Mouse (Mus musculus) lung, embryonic 15.5 days (tissue): ENCODE results near the gene Sema3c. TPM values are rescaled to one million over a fixed set of nuclear protein-coding genes. Genes with fewer than 3 reads are reported as not detected.
A peak's percentile ranks its signal among the peaks of the same experiment; 100 is the strongest.
"Not testable (repeated sequence)": the region's sequence is repeated elsewhere in the genome, so short reads cannot be mapped to it uniquely, and the experiment has no call there.

Source experiments
- ATAC-seq: fragments of 200-750 bp; cut with Nextera tagmentation; 2 replicates; pipeline ENCODE4 v1.8.0; 2017; ENCODE audit warnings: moderate number of reproducible peaks, borderline replicate concordance; ENCODE audit not compliant: low FRiP score, low TSS enrichment; ENCODE audit errors: extremely low read depth
- H3K27ac ChIP-seq: fragments of 300-500 bp; sonication (generic); 2 replicates; pipeline ENCODE4 v1.5.1; 2015; ENCODE audit warnings: moderate library complexity, mild to moderate bottlenecking, inconsistent platforms
- H3K27me3 ChIP-seq: fragments of 300-500 bp; sonication (generic); 2 replicates; pipeline ENCODE4 v1.6.1; 2015; ENCODE audit warnings: inconsistent platforms
- H3K36me3 ChIP-seq: fragments of 300-500 bp; sonication (generic); 2 replicates; pipeline ENCODE4 v1.6.1; 2015; ENCODE audit warnings: inconsistent platforms
- H3K4me1 ChIP-seq: fragments of 300-500 bp; sonication (generic); 2 replicates; pipeline ENCODE4 v1.6.1; 2015; ENCODE audit warnings: inconsistent platforms
- H3K4me2 ChIP-seq: fragments of 300-500 bp; sonication (generic); 2 replicates; pipeline ENCODE4 v1.6.1; 2015; ENCODE audit warnings: inconsistent platforms, mild to moderate bottlenecking, moderate library complexity
- H3K4me3 ChIP-seq: fragments of 300-500 bp; sonication (generic); 2 replicates; pipeline ENCODE4 v1.5.1; 2015; ENCODE audit warnings: mild to moderate bottlenecking, inconsistent platforms
- H3K9ac ChIP-seq: fragments of 300-500 bp; sonication (generic); 2 replicates; pipeline ENCODE4 v1.6.1; 2015; ENCODE audit warnings: inconsistent platforms
- H3K9me3 ChIP-seq: fragments of 300-500 bp; sonication (generic); 2 replicates; pipeline ENCODE4 v1.6.1; 2016; ENCODE audit warnings: inconsistent platforms
- WGBS: fragments of 180-500 bp; shearing (Covaris S2); methylation state at CpG from one replicate; pipeline ENCODE4 v1.1.7; 2015; 5-methylcytosine and 5-hydroxymethylcytosine counted together
- polyA plus RNA-seq: library from polyadenylated mRNA; unstranded; fragments of >200 nt; fragmentation: Nextera tagmentation; extraction: Ambion mirVana; gene quantifications from 2 replicates; pipeline ENCODE4 v1.2.1, GENCODE M21; 2015

Gene Sema3c
- polyA plus RNA-seq, result 30.6 and 34.0 TPM in 2 replicates

DNA sequence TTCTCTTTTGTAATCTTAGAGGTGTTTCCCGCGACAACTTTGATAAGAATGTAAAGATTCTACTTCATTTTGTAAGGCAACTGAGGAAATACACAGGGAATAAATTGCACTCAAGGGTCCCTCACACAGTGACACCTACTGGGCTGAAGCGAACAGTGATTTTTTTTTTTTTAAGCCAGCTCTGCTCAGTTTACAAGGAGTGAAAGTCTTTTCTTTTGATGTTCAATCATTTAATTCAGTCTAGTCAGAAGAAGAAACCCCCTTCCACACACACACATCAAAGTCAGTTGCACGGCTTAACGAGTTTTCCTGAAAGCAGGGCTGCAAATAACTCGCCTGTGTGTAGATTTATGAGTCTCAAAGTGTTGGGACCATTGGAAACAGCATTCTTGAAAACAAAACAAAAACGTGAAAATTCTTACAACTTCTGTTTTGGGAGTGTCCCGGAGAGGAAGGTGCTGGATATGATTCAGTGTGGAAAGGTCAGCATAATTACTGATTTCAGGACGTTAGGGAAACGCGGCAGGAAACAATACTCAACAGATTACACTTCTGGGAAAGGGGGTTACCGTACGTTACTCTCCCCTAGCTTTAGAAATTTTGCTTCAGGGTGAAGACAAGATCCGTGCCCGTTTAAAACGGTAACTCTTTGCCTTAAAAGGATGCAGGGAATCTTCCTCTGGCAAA lies at the start of gene Sema3c:
Gene Sema3c, plus strand, starts transcription at position 588 of the 687 bp plus-strand sequence.
- Histone ChIP-seq H3K4me2 (peak within 1 kb of the TSS; percentile 78), H3K9ac (peak within 1 kb of the TSS; percentile 55), H3K4me3 (peak within 1 kb of the TSS; percentile 58), H3K4me1 (peaks cover 3% of the 10 kb centered on the region; the same call in 1 of the 2 replicates), H3K27me3 (0 out of 2 replicates have a peak, but pooled peaks cover 4% of the 10 kb centered on the region), H3K36me3 (no peaks in the 10 kb centered on the region), H3K9me3 (no peaks in the 10 kb centered on the region), H3K27ac (peak within 1 kb of the TSS; percentile 78)
- under 1% methylated on average over 16 of the region's 16 CpGs for WGBS
- ATAC-seq, result no peak

DNA sequence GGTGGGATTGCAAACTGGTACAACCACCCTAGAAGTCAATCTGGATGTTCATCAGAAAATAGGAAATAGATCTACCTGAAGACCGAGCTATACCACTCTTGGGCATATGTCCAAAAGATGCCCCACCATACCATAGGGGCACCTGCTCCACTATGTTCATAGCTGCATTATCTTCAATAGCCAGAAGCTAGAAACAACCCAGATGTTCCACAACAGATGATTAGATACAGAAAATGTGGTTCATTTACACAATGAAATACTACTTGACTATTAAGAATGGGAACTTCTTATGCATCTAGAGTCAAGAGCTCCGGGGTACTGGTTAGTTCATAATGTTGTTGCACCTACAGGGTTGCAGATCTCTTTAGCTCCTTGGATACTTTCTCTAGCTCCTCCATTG lies 42.9 kb upstream of the Sema3c start:
- H3K4me2 ChIP-seq, H3K27me3 ChIP-seq, H3K36me3 ChIP-seq, H3K9me3 ChIP-seq, H3K4me3 ChIP-seq, ATAC-seq, H3K9ac ChIP-seq, H3K4me1 ChIP-seq, H3K27ac ChIP-seq: not testable (repeated sequence)
- 92% methylated on average over 2 of the region's 2 CpGs for whole genome bisulfite sequencing

DNA sequence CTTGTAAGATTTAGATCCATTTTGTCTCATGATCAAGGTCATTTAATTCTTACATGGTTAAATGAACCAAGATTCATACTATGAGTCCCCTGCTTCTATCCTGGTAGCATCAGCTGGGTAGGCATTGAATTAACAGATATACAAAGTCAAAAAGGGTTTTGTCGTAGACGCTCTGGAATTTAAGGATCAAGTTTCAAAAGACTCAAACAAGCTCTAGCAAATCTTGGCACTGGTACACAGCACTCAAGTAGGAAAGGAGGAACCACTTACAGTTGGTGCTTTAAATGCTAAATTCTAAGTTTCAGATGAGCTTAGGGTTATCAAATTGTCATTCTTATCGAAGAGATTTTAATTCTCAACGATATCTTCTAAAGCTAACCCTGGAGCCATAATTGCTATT lies 30.9 kb upstream of the Sema3c start:
- 34% methylated on average over 4 of the region's 4 CpGs for WGBS
- no peak for ATAC-seq

DNA sequence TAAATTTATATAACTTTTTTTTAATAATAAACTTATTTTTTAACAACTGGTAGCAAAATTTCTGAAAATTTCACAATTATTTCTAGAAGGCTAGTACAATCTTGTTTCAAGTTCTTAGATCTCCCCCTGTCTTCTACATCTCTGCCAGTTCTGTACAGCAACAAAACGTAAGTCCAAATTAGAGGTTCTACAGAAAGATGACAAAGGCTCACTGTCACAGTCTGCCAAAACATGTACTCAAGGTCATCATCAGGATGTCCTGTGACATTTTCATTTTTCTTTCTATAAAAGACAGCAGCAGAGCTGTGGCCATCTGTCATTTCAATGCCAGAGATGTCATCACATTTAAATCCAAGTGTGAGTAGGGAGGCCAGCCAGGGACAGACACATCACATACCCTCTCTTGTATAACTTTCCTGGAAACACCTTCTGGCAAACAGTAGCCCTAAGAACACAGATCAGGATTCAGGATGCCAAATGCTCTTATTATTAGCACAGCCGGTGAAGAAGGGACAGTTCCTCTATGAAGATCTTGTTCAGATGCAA lies 29.1 kb upstream of the Sema3c start:
- Histone ChIP-seq H3K4me2 (no peak overlapping the region), H3K9me3 (no peaks in the 10 kb centered on the region), H3K9ac (no peak overlapping the region), H3K27ac (no peak overlapping the region), H3K27me3 (no peaks in the 10 kb centered on the region), H3K36me3 (no peaks in the 10 kb centered on the region), H3K4me1 (no peaks in the 10 kb centered on the region), H3K4me3 (no peak overlapping the region)
- WGBS, result 80% methylated on average over 2 of the region's 2 CpGs
- no peak for ATAC-seq

More for the DNA sequence above, 30.9 kb upstream of the Sema3c start:
- no peaks in the 10 kb centered on the region for H3K36me3 ChIP-seq
- no peak overlapping the region for H3K27ac ChIP-seq
- no peaks in the 10 kb centered on the region for H3K27me3 ChIP-seq
- no peak overlapping the region for H3K4me3 ChIP-seq
- no peak overlapping the region for H3K9ac ChIP-seq
- H3K4me1 ChIP-seq, result no peaks in the 10 kb centered on the region
- no peak overlapping the region for H3K4me2 ChIP-seq
- no peaks in the 10 kb centered on the region for H3K9me3 ChIP-seq

DNA sequence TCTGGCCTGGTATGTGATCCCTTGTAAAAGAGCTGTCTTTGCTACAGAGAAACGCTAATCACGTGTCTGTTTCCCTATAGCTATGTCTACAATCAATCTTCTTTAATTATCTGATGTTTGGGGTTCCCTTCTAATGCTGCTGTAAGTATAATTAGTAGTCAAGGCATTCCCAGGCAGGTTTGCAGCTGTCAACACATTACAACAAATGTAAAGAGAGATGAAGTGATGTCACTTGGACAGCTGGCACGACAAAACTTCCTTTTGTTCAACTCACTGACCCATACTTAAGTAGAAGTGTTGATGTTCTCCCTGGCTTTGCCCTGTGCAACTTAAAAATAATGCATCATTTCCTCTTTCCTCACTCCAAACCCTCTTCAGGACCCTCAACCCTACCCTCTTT lies 22.4 kb upstream of the Sema3c start:
- no peaks in the 10 kb centered on the region for H3K27me3 ChIP-seq
- H3K9me3 ChIP-seq, result no peaks in the 10 kb centered on the region
- no peak overlapping the region for H3K4me2 ChIP-seq
- no peak overlapping the region for H3K9ac ChIP-seq
- 16% methylated on average over 3 of the region's 3 CpGs for WGBS
- H3K4me1 ChIP-seq, result 0 out of 2 replicates have a peak, but pooled peaks cover 6% of the 10 kb centered on the region
- no peak overlapping the region for H3K27ac ChIP-seq
- no peak overlapping the region for H3K4me3 ChIP-seq
- no peaks in the 10 kb centered on the region for H3K36me3 ChIP-seq
- no peak for ATAC-seq

DNA sequence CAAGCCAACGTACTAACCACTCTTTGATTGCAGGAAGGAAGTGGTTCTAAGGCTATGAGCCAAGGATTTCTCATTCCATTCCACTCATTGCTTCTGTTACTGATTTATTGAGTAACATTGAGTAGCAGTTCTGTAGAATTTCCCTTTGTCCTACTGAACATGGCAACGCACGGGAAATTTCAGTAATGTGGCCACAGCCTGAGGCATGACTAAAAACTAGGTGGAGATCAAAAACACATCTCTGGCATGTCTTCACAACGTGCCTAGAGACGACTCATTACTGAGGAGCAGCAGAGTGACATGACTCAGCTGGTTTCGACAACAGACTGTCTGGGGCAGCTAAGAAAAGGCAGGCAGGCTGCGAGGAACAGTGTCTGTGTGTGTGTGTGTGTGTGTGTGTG lies 18.0 kb upstream of the Sema3c start:
- peak; percentile 94 for ATAC-seq
- 13% methylated on average over 7 of the region's 7 CpGs for WGBS
- peak overlapping the region; percentile 9 for H3K27ac ChIP-seq

DNA sequence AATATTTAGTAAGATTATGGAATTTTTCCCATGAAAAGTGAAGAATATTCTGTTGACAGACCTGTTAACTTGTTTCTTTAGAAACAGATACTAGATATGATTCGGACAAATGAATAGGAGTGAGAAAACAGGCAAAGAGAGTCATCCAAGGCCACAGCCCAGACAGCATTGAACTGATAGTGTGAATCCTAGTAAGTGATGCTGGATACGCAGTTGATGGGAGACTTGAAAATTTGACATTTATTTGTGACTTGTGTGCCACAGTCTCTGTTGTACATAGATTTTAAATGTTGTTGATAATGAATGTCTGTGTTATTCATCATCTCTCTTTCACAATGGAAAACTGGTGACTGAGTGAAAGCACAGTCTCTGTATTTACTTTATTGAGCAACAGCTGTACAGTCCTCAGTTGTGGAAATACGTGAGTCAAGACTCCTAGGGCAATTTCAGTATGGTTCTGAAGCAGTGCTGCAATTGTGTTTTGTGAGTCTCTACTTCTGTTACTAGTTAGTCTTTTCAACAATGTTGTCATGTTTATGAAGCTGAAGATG lies 17.3 kb upstream of the Sema3c start:
- no peak overlapping the region for H3K9ac ChIP-seq
- no peaks in the 10 kb centered on the region for H3K27me3 ChIP-seq
- no peak overlapping the region for H3K4me2 ChIP-seq
- H3K27ac ChIP-seq, result 0 out of 2 replicates have a peak overlapping the region, but pooled peaks have one; percentile 9
- H3K4me3 ChIP-seq, result no peak overlapping the region
- no peaks in the 10 kb centered on the region for H3K36me3 ChIP-seq
- WGBS, result 50% methylated on average over 3 of the region's 3 CpGs
- no peaks in the 10 kb centered on the region for H3K9me3 ChIP-seq
- ATAC-seq, result peak; percentile 66; the same call in 1 of the 2 replicates
- H3K4me1 ChIP-seq, result 0 out of 2 replicates have a peak, but pooled peaks cover 6% of the 10 kb centered on the region

More for the DNA sequence above, 18.0 kb upstream of the Sema3c start:
- Histone ChIP-seq H3K4me2 (no peak overlapping the region), H3K9me3 (no peaks in the 10 kb centered on the region), H3K27me3 (no peaks in the 10 kb centered on the region), H3K4me1 (0 out of 2 replicates have a peak, but pooled peaks cover 6% of the 10 kb centered on the region), H3K4me3 (no peak overlapping the region), H3K36me3 (no peaks in the 10 kb centered on the region), H3K9ac (no peak overlapping the region)

DNA sequence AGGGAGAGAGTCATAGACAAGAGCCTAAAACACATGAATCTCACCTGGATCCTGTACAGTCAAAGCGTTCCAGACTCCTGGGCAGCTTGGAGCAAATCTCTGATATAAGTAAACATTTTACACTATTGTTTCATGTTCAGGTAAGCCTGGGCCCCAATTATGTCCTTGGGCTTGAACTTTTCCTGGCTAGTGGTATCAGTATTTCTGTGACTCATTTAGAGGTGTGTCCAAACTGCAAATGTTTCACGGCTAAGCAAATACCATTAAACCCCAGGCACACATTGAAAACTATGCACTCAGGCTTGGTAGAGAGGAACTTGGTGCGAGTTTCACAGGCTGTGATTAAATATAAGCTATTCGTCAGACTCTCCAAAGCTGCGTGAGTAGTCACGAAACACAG lies 2.5 kb upstream of the Sema3c start:
- Histone ChIP-seq H3K9me3 (no peaks in the 10 kb centered on the region), H3K27me3 (0 out of 2 replicates have a peak, but pooled peaks cover 4% of the 10 kb centered on the region), H3K36me3 (no peaks in the 10 kb centered on the region), H3K9ac (no peak overlapping the region), H3K4me3 (no peak overlapping the region), H3K4me2 (no peak overlapping the region), H3K27ac (peak overlapping the region; percentile 73), H3K4me1 (peaks cover 3% of the 10 kb centered on the region; the same call in 1 of the 2 replicates)
- ATAC-seq, result no peak
- WGBS, result 58% methylated on average over 6 of the region's 6 CpGs

DNA sequence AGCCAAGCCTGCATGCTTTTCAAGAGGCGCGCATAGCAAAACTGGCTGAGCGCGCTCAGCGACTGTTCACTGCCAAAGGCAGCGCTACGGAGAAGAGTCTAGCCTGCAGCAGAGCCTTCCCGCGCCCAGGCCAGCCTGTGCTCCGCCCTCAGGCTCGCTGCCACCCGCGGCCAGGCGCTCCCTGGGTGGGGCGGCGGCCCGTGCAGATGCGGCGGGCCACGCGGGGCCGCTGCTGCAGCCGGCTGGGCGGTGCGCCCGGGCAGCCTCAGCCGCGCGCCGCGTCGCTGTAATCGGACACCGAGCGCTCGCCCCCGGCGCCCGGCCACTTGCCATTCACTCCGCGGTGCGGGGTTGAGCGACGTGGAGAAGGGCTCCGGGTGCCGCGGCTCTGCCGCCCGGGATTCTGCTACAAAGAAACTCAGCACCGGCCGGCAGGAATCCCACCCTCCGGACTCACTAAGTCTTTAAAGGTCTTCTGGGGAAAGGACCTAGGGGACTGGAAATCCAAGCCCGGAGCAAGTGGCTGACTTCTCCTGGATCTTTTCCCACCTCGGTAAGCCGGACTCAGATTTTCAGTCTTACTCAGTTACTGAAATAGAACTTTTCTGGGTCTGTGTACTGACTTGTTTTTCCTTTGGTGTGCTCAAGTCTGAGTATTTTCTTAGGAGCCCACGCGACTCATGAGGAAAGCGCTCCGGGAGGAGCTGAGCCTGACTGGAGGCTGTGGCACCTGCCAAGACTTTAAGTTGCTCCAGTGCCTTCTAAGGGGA lies 517 bp downstream of the Sema3c start:
- Histone ChIP-seq H3K4me1 (peaks cover 3% of the 10 kb centered on the region; the same call in 1 of the 2 replicates), H3K4me2 (peak overlapping the region; percentile 78), H3K9ac (peak overlapping the region; percentile 55), H3K4me3 (peak overlapping the region; percentile 58), H3K9me3 (no peaks in the 10 kb centered on the region), H3K27ac (peak overlapping the region; percentile 78), H3K27me3 (0 out of 2 replicates have a peak, but pooled peaks cover 4% of the 10 kb centered on the region), H3K36me3 (no peaks in the 10 kb centered on the region)
- under 1% methylated on average over 50 of the region's 59 CpGs for whole genome bisulfite sequencing
- peak; percentile 96 for ATAC-seq

DNA sequence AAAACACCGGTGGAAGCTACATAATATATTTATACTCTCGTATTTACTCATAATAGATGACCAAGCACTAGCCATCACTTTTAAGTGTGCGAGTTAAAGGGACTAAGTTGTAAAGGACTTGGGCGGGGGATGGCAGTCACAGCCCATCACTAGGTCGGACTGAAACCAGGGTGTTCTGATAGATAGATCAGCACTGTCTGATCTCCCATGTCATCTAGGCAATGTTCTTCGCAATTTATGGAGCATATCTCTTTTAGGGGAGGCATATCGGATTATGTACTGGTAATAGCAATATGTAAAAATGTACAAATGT lies 1.1 kb downstream of the Sema3c start:
- no peak for ATAC-seq
- Histone ChIP-seq H3K4me1 (peaks cover 3% of the 10 kb centered on the region; the same call in 1 of the 2 replicates), H3K27me3 (0 out of 2 replicates have a peak, but pooled peaks cover 4% of the 10 kb centered on the region), H3K27ac (peak overlapping the region; percentile 78), H3K9ac (peak overlapping the region; percentile 55), H3K9me3 (no peaks in the 10 kb centered on the region), H3K4me2 (peak overlapping the region; percentile 78), H3K36me3 (no peaks in the 10 kb centered on the region), H3K4me3 (peak overlapping the region; percentile 58)
- 11% methylated on average over 7 of the region's 7 CpGs for WGBS

DNA sequence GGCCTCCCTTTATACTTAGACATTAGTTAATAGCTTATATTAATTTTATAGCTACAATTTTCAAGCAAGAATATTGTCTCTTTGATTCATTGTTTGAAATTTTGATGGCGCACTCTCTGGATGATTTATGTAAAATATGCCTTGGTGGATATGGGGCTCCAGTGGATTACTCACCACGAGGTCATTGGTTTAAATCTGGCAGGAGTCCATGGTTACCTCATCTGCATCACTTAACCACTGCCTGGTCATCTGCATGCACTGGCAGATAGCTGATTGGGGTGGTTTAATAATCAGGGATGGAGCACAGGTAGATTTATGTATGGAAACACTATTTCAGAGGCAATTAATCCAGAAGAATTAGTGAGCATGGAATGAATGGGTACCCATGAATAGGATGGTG lies 2.0 kb downstream of the Sema3c start:
- no peak for ATAC-seq
- no peaks in the 10 kb centered on the region for H3K9me3 ChIP-seq
- no peak overlapping the region for H3K9ac ChIP-seq
- H3K4me1 ChIP-seq, result peaks cover 3% of the 10 kb centered on the region; the same call in 1 of the 2 replicates
- no peak overlapping the region for H3K27ac ChIP-seq
- H3K4me2 ChIP-seq, result peak overlapping the region; percentile 78
- WGBS, result 39% methylated on average over 2 of the region's 2 CpGs
- peak overlapping the region; percentile 58 for H3K4me3 ChIP-seq
- no peaks in the 10 kb centered on the region for H3K36me3 ChIP-seq
- 0 out of 2 replicates have a peak, but pooled peaks cover 4% of the 10 kb centered on the region for H3K27me3 ChIP-seq
